Mouse (Mus musculus) mature B cell (primary cell): ENCODE measurements around the gene Trak1.
"Not testable (repeated sequence)": the region's sequence is repeated elsewhere in the genome, so short reads cannot be mapped to it uniquely, and the experiment has no call there.

ENCODE experiments used
- in situ Hi-C: fragments of 300-500 bp; cut with MboI; formaldehyde crosslinking; loops from 2 replicates; pipeline ENCODE4 v1.14.3; 2019

Gene Trak1

GRCm38 (mm10) chr9:121319323-121319966 lies 22.1 kb downstream of the Trak1 start:
- in situ Hi-C loops, result no loop called here

DNA sequence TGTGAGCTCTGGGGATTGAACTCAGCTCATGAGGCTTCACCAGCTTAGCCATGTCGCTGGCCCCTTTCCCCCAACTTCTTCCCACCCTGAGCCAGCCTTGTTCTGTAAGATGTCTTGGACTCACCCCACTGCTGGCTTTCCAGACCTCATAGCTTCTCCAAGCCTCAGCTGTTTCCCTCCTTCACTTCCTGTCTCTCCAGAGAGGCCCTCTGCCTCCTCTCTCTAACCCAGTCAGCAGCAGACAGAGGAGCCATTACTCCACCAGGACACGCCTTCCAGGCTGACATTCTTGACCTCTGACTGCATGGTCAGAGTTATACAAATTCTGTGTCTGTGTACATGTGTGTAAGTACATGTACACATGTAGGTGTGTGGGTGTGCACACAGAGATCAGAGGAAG lies 23.1 kb downstream of the Trak1 start:
- in situ Hi-C loops, result no loop called here

- in situ Hi-C loops, result no loop called here
These were observed 23.8 kb downstream of the Trak1 start for GRCm38 (mm10) chr9:121321118-121321517.

DNA sequence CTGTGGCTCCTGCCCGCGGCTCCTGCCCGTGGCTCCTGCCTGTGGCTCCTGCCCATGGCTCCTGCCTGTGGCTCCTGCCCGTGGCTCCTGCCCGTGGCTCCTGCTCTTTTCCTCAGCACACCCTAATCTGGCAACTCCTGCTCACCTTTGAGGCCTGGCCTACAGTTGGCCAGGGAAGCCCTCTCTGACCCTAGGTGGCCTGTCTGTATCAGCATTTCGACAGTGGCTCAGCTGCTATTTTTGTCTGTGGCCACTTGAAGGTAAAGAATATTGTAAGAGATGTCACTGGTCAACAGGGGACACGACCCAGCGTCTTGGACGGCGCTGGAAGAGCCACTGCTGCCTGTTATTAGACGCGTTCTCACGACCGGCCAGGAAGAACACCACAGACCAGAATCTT lies 24.7 kb downstream of the Trak1 start:
- in situ Hi-C loops, result no loop called here

DNA sequence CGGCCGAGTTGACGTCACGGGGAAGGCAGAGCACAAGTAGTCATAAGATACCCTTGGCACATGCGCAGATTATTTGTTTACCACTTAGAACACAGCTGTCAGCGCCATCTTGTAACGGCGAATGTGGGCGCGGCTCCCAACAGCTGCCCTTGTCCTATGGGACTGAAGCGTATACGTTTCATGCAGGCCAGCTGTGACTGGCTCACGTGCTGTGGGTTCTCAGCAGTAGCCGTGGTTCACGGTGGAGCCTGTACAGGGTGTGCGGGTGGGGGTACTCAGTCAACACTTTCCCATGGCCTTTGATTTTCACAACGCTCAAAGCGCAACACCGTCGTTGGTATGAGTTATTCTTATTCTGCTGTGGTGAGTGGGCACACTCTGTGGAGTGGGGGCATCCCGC lies 31.0 kb downstream of the Trak1 start:
- in situ Hi-C loops, result not testable (repeated sequence)

- in situ Hi-C loops, result no loop called here
These were observed 31.9 kb downstream of the Trak1 start for GRCm38 (mm10) chr9:121329181-121329580.

DNA sequence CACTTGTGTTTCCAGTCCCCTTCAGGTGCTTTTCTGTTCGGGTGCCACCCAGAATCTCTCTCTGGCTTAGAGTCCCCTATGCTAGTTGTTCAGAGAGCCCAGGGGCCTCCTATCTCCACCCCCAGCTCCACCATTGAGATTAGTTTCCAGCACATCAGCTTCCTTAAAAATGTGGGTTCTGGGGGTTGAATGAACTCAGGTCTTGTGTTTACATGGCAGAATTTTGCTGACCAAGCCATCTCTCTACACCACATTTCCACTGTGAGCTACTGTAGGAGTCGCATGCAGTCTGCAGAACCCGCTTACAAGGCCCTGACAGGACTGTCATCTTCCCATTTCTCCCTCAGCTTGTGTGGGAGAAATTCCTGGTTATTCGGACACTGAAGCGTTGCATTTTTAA lies 32.8 kb downstream of the Trak1 start:
- in situ Hi-C loops, result no loop called here

- in situ Hi-C loops, result no loop called here
These were observed 34.1 kb downstream of the Trak1 start for GRCm38 (mm10) chr9:121331438-121331837.

DNA sequence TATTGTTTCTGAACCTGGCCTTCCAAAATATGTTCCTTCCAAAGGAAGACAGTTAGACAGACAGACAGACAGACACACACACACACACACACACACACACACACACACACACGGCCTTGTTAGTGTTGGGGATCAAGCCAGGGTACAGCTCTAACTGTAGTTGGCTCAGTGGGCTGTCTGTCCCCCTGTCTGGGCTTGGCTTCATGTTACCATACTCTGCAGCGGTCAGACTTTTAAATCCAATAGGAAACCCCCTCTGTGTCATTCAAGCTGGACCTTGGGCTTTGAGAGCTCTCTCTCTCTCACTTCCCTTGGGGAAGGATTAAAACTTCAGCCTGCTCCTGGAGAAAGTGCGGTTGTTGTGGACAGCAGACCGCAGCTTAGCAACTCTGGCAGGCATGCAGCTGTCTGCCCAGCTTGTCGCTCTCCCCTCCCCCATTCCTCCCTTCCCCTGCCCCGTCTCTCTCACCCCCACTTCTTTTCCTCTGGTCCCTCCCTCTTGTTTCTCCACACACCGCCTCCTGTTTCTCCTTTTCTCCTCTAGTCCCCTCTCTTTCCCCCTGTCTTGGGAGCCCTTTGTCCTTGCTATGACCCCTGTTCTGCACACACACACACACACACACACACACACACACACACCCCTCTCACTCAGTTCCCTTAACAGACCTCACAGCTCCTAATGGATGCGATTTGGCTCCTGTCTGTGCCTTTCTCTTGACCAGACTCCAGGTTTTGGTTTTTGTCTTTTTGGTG lies 34.8 kb downstream of the Trak1 start:
- in situ Hi-C loops, result no loop called here

- in situ Hi-C loops, result no loop called here
These were observed 36.3 kb downstream of the Trak1 start for GRCm38 (mm10) chr9:121333559-121333958.

DNA sequence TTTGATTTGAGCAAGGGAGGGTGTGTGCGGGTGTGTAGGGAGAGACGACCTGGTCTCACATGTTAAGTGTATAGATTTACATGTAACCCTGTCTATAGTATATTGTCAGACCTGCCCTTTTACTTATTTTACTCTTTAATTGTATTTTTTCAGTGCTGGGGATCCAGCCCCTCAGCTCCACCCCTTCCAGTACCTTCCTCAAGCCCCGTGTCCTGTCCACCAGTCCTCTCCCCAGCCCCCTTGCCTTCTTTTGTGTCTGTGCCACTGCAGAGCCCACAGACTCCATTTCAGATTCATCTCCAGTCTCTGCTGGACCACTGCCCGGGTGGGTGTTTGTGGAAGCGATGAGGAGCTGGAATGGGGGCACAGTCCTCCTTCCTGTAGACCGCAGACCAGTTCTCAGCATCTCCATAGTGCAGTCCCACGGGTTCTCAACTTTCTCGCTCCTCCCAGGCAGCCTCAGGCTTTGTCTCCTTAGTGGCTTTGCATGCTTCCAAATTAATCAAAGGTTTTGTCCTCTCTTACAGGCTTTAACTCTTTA lies 37.1 kb downstream of the Trak1 start:
- in situ Hi-C loops, result no loop called here

- in situ Hi-C loops, result no loop called here
These were observed 38.3 kb downstream of the Trak1 start for GRCm38 (mm10) chr9:121335568-121335967.

GRCm38 (mm10) chr9:121336324-121336946 lies 39.1 kb downstream of the Trak1 start:
- in situ Hi-C loops, result no loop called here

DNA sequence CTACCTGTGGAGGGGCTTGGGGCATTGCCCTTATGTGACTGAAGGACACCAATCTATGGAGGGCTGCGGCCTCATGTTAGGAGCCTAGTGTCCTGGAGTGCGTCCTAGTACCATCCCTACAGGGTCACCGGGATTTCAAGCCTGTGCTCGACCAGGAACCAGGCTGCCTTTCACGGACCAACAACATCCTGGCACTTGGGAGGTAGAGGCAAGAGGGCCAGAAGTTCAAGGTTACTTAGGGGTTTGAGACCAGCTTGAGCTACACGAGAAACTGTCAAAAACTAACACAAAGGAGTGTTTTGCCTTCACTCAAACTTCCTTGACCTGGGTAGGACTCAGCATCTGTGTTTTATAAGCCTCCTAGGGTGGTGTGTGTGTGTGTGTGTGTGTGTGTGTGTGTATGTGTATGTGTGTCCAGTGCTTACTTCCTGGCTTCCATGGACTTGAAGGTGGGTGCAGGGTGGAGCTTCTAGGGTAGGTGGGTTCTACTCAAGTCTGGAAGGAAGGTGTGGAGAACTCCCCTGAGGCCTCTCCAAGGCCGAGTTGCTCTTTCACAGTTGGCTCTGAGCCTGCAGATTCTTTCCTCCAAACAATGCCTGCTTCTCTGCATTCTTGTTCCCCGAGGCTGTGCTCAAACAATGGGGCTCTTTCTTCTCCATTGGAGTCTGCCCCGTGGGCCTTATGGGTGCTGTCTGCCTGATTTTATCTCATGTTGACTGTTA lies 40.1 kb downstream of the Trak1 start:
- in situ Hi-C loops, result no loop called here

DNA sequence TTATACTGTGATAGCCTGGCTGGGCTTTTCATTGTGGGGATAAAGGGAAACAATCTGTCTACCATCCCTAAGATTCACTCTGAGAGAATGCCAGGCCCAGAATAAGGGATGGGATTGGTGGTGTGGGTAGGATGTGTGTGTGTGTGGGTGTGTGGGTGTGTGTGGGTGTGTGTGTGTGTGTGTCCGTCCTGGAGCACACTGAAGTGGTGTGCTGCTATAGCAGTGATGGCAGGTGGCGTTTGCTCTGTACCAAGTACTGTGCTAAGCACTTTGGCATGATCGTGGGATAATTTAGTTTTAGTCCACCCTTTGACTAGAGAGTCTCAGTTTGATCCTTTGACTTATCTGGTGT lies 40.6 kb downstream of the Trak1 start:
- in situ Hi-C loops, result no loop called here

GRCm38 (mm10) chr9:121341832-121342231 lies 44.5 kb downstream of the Trak1 start:
- in situ Hi-C loops, result no loop called here

GRCm38 (mm10) chr9:121342510-121343110 lies 45.3 kb downstream of the Trak1 start:
- in situ Hi-C loops, result no loop called here

DNA sequence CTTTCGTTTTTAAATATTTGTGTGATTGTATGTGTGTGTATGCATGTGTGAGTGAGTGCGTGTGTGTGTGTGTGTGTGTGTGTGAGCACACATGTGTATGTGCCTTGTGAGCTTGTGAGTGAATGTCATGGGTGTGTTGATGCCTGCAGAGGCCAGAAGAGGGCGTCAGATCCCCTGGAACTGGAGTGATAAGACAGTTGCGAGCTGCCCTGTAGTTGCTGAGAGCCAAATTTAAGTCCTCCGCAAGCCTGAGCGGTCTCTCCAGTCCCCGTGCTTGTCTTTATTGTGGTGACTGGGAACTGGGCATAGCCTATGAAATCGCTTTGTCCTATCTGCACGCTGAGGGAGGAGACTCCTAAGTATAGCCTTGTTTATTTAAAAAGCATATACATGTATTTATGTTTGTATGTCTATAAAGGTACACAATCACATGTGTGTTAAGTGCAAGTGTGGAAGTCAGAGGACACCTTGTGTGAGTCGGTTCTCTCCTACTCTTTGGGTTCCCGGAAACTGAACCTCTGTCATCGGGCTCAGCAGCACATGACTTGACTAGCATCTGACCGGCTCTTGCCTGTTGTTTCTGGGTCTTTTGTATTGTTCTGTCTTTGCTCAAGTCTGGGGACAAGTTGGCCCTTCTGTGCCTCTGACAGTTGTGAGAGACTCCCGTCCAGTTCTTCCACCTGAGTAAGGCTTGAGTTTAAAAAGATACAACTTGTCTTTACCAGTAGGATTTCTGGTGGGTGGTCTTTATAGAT lies 46.0 kb downstream of the Trak1 start:
- in situ Hi-C loops, result no loop called here

GRCm38 (mm10) chr9:121344344-121344743 lies 47.0 kb downstream of the Trak1 start:
- in situ Hi-C loops, result no loop called here

GRCm38 (mm10) chr9:121345427-121346130 lies 48.3 kb downstream of the Trak1 start:
- in situ Hi-C loops, result no loop called here

GRCm38 (mm10) chr9:121346635-121347034 lies 49.3 kb downstream of the Trak1 start:
- in situ Hi-C loops, result no loop called here
